Mouse (Mus musculus) right cerebral cortex, postnatal 25 days (tissue): ENCODE measurements around the gene Atp5d.

ENCODE experiments used
- DNase-seq: peaks from one replicate; pipeline ENCODE4 v3.0.0; 2022

Gene Atp5d

DNA sequence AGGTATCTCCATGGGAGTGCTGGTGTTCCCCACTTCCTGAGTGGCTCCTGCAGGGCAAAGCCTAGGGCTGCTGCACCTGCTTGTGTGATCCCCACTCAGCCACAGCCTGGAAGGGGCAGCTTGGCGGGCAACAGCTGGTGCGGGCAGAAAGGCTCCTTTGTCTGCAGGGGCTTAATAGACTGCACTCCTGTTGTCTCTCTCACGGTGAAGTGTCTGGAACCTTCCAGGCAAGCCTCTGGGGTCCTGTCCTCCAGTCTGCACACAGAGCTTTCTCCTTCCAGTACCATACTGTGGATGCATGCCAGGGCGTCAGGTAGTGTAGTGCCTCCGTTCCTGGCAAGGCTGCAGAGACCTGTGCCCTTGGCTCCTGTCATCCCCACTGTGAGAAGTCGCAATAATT is 19.9 kb upstream of the Atp5d start:
- no peak for DNase-seq

GRCm38 (mm10) chr10:80120146-80120545 is 18.3 kb upstream of the Atp5d start:
- DNase-seq, result no peak

DNA sequence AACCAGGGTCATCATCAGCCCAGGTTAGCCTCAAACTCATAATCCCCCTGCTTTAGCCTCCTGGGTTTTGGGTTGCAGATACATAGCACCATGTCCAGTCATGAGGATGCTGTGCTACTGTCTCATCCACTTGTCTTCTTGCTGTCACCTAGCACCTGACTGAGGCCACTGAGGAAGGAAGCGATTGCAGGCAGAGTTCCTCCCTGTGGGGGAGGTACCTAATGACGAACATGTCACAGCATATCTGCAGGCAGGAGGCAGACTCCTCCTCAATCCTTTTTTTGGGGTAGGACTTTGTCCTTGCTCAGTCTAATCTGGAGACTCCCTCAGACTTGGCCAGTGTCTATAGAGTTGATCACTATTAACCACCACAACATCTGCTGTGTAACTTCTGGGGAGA is 16.8 kb upstream of the Atp5d start:
- no peak for DNase-seq

- DNase-seq, result no peak
These were observed 14.4 kb upstream of the Atp5d start for GRCm38 (mm10) chr10:80123932-80124562.

GRCm38 (mm10) chr10:80127920-80128319 is 10.5 kb upstream of the Atp5d start:
- no peak for DNase-seq

- no peak for DNase-seq
These were observed 8.6 kb upstream of the Atp5d start for GRCm38 (mm10) chr10:80129846-80130245.

DNA sequence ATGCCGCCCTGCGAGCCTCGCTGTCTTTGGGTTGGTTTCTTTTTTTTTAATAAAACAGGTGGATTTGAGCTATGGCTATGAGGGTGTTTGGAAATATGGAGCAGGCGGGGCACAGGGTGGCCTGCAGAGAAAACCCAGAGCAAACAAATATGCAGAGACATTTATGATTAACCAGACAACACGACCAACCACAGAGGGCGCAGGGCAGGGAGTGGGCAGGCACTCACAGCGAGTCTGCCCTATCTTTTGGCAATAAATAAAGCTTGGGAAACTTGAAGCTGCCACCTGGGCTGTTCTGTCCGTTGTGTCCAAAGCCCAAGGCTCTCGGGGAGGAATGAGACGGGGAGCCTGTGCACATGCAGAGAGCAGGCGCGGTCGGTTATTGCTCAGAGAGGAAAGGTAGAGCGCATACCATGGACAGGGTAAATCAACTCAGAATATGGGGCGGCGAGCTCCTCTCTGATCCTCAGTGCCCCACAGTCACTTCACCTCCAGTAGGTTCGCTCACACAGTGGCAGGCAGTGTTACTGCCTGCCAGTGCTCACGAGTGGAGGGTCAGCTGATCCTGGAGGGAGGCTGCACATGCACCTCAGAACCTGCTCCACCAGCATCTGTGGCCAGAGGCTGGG is 7.9 kb upstream of the Atp5d start:
- no peak for DNase-seq

- peak; percentile 64 for DNase-seq
These were observed 7.0 kb upstream of the Atp5d start for GRCm38 (mm10) chr10:80131316-80131951.

DNA sequence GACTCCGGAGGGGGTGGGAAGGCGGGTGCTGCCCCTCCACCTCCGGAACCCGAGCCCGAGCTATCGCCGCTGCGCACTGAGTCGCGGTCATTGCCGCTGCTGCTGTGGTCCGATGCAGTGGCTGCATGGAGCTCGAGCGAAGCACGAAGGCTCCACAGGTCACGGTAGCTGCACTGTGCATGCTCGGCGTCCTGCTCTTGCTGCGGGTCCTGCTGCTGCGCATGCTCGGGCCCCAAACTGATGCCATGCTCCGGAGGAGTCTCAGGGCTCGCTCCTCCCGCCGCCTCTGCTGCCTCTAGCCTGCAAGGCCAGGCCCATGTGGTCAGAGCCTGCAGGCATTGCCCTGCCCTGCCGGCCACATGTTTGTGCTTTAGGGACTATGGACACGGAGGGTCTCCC is 6.5 kb upstream of the Atp5d start:
- no peak for DNase-seq

DNA sequence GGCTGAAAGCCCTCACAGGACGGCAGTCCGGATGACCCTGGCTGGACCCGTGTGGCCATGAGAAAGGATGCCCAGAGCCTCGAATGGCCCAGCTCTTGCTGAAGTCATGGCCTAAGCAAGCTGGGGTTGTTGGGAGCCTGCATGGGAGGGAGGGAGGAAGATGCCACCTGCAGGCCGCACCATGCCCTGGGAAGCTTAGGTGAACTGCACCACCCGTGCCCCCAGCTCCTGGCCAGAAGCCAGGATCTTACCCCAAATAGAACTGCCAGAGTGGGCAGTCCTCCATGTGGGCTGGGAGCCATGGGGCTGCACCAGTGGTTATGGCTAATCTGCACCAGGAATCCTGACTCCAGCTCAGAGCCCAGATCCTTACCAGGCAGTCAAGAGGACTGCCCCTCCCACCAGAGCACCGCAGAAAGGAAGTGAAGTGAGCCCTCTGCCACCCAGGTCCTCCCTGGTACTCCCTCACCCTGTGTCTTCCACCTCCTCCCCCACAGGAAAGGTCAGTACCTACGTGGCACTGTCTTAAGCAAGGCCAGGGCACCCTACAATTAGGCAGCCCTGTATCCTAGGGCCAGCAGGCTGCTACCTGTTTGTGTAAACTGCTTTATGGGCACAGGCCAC is 5.1 kb upstream of the Atp5d start:
- DNase-seq, result no peak

- no peak for DNase-seq
These were observed 4.0 kb upstream of the Atp5d start for GRCm38 (mm10) chr10:80134421-80134820.

- no peak for DNase-seq
These were observed 3.3 kb upstream of the Atp5d start for GRCm38 (mm10) chr10:80135161-80135560.

- DNase-seq, result no peak
These were observed 2.8 kb upstream of the Atp5d start for GRCm38 (mm10) chr10:80135641-80136040.

GRCm38 (mm10) chr10:80136179-80136951 is 2.1 kb upstream of the Atp5d start:
- DNase-seq, result no peak

DNA sequence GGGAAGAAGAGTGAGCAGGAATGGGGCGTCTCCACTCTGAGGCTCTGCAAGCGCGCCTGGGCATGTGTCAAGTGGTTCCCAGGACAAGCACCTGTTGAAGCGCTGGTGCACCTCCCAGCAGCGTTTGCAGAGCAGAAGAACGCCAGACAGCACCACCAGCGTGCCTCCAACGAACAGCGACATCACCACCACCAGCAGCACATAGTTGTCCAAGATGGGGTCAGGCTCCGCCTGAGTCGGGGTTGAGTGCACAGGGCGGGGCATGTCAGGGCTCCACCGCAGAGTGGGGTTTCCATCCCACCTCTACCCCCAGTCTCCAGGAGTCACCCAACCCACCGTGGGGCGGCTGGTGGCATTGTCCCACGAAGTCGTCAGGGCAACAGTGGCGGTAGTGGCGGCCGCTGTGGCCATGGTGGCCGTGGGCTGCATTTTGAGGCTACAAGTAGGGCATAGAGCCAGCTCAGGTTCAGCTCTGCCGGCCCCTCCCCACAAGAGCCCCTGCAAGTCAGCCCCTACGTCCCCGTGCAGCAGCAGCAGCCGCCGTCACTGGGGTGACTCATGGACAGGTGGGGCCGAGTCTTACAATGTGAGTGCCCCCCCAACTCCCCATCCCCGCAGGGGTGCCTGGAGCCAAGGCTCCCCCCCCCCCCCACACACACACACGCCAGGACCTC is 1.3 kb upstream of the Atp5d start:
- DNase-seq, result no peak

DNA sequence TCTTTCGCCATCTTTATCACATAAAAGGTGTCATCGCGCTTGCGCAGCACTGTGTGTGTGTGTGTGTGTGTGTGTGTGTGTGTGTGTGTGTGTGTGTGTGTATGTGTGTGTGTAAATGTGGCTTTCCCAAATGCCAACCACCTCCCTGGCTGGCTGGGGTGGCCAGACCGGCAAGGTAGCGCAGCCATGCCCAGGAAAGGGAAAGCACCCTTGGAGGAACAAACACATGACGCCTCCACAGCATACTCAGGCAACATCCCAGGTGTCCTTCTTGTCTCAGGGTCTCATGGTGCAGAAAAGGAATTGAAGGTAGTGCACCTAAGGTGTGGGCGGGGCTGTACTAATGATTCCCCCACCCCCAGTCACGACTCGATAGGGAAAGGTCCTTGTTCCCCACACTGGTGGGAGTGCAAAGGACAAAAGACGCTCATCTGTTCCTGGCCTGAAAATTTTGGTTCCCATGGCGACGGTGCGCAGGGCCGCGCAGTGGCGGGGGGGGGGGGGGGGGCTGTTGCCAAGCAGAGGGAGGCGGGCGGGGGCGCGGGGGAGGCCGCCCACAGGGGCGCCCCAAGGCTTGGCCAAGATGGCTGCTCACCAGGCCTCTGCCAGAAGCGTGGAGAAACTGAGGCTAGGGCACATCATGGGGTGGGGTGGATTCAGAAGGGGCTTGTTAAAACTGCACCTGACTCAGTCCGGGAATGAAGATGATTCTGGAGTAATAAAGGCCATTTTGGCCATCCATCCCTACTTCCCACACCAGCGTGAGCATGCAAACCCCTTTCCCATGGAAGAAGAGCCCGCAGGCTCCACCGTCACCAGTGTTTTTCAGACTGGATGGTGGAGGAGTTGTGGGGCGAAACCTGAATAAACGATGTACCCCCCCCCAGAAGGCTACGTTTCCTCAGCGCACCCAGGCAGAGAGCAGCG is 543 bp upstream of the Atp5d start:
- no peak for DNase-seq

DNA sequence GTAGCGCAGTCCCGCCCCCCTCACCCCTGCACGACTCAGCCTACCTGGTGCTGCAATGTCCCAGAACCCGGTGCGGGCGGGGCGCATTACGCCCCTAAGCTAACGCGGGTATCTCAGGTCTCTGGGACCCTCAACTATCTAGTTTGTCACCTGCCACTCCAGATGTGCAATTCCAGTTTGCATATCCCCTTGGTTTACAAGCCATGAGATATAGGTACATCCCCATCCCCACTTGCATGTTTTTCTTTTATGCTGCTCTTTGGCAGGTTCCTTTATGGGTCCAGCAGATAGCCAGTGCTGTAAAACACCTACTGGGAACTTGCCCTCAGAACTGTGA is 975 bp downstream of the Atp5d start:
- no peak for DNase-seq

DNA sequence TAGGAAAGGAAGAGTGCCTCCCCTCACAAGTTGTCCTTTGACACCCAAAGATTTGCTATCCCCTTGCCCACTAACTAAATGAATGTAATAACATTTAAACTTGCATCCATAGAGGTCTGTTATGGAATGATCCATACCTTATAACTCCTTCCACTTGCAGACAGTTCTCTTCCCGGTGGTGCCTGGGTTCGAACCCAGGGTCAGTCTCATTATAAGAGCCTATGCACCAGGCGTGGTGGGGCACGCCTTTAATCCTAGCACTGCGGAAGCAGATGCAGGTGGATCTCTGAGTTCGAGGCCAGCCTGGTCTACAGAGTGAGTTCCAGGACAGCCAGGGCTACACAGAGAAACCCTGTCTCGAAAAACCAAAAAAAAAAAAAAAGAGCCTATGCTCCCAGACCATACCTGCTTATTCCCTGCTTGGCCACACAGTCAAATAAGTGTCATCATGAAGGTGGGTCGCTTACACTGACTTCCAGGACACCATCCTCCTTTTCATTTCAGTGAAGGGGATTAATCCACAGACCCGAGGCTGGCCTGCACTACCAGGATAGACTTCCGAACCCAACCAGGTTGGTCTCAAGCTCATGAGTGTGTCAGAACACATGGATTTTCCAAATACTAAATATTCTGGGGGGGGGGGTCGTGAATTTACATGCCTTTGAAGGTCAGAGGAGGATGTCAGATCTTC is 1.7 kb downstream of the Atp5d start:
- DNase-seq, result no peak

GRCm38 (mm10) chr10:80140666-80141035 is 2.2 kb downstream of the Atp5d start, which contains the start of gene Cbarp:
Gene Cbarp (minus strand): TSS chr10:80140835.
- DNase-seq, result no peak

DNA sequence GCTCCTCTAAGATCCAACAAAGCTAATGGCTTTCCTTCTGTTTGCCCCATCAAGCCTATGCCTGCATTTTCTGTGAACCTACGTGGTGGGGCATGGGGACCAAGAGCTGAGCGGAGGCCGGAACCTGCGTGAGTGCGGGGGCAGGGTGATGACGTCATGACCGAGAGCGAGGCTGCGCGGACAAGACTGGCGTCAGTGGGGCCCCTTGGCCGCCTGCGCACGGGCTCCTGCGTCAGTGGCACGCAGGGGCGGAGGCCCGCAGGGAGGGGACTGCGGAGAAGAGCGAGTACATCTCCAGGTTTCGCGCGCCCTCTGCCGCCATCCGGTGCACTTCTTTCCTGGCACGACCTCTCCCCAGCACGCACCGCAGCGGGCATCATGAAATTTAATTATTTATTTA is 2.8 kb downstream of the Atp5d start:
- peak; percentile 98 for DNase-seq
